Mouse (Mus musculus): ENCODE data around the gene Tmem82. TPM values are rescaled to one million over a fixed set of nuclear protein-coding genes. Genes with fewer than 3 reads are reported as not detected.

Tmem82 gene
- polyA plus RNA-seq, 1 experiment from 2014 or later, result 1.5 TPM

- Histone ChIP-seq H3K27ac (replicated peaks) (no peak overlapping the region), H3K4me1 (peaks cover 42% of the 10 kb centered on the region), H3K9me3 (no peaks in the 10 kb centered on the region), H3K4me3 (no peak overlapping the region), H3K36me3 (replicated peaks) (peaks cover 16% of the 10 kb centered on the region), H3K27me3 (replicated peaks; ENCODE audit: low read depth, poor library complexity, severe bottlenecking) (peaks cover 10% of the 10 kb centered on the region)
- DNase-seq (ENCODE audit: low spot score), result no peak
- 87% methylated on average over 8 of the region's 8 CpGs for WGBS
These were observed 2.9 kb upstream of the Tmem82 start for GRCm38 (mm10) chr4:141621297-141621696.

- Histone ChIP-seq H3K27me3 (replicated peaks; ENCODE audit: low read depth, poor library complexity, severe bottlenecking) (peaks cover 10% of the 10 kb centered on the region), H3K4me3 (no peak overlapping the region), H3K9me3 (no peaks in the 10 kb centered on the region), H3K36me3 (replicated peaks) (no peaks in the 10 kb centered on the region), H3K27ac (replicated peaks) (no peak overlapping the region; the same call in 1 of the 2 replicates), H3K4me1 (peaks cover 40% of the 10 kb centered on the region)
- WGBS, result 86% methylated on average over 9 of the region's 9 CpGs
- DNase-seq (ENCODE audit: low spot score), result no peak
These were observed 958 bp upstream of the Tmem82 start for GRCm38 (mm10) chr4:141619299-141619883.

DNA sequence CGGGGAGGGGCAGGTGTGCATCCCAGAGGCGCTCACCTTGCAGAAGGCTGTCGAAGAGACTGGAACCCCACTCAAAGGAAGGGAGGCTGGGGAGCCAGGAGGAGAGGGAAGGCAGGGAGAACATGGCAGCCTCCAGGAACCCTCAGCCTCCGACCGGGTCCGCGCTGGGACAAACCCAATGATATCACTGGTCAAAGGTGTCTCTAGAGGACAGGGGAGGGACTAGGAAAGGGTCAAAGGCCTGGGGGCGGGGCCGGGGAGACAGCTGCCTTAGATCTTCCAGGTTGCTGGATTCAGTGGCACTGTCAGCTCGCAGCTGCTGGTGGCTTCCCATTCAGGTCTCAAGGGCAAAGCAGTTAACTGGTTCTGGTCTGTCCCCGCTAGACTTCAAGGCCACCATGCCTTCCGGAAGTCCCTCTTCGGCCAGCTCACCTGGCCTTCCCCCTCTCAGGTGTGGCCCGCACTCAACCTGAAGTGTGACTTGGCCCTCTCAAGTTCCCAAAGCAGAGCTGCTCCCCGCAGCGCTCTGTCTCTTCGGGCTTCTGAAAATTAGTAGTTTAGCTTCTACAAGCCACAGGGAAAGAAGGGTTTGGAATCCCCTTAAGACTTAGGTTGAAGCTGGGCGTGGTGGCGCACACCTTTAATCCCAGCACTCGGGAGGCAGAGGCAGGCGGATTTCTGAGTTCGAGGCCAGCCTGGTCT is 419 bp downstream of the Tmem82 start:
- peak; percentile 55 for DNase-seq (ENCODE audit: low spot score)
- H3K4me1 ChIP-seq, result peaks cover 37% of the 10 kb centered on the region
- H3K36me3 ChIP-seq (replicated peaks), result no peaks in the 10 kb centered on the region
- 13% methylated on average over 22 of the region's 22 CpGs for WGBS
- peak overlapping the region; percentile 77 for H3K27ac ChIP-seq (replicated peaks)
- no peaks in the 10 kb centered on the region for H3K9me3 ChIP-seq
- H3K4me3 ChIP-seq, result peak overlapping the region; percentile 54
- peaks cover 10% of the 10 kb centered on the region for H3K27me3 ChIP-seq (replicated peaks; ENCODE audit: low read depth, poor library complexity, severe bottlenecking)

DNA sequence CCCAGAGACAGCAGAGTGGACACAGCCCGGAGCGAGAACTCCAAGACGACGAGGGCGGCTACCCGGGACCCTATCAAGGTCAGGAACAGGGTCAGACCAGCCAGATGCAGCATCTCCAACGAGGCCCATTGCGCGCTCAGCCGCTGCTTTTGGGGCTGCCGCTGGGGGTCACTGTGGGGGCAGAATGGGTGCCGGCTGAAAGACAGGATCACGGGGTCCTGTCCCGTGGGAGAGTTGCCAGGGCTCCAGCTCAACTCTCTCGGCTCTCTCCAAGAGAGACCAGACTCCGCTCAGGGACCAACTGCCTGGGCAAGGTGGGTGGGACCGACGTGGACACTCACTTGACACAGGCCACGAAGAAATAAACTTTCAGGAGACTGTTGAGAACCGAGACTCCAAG is 1.1 kb downstream of the Tmem82 start:
- Histone ChIP-seq H3K4me1 (peaks cover 35% of the 10 kb centered on the region), H3K36me3 (replicated peaks) (no peaks in the 10 kb centered on the region), H3K9me3 (no peaks in the 10 kb centered on the region), H3K4me3 (peak overlapping the region; percentile 54), H3K27ac (replicated peaks) (peak overlapping the region; percentile 77), H3K27me3 (replicated peaks; ENCODE audit: low read depth, poor library complexity, severe bottlenecking) (peaks cover 10% of the 10 kb centered on the region)
- peak; percentile 77 for DNase-seq (ENCODE audit: low spot score)
- WGBS, result 6% methylated on average over 20 of the region's 20 CpGs

DNA sequence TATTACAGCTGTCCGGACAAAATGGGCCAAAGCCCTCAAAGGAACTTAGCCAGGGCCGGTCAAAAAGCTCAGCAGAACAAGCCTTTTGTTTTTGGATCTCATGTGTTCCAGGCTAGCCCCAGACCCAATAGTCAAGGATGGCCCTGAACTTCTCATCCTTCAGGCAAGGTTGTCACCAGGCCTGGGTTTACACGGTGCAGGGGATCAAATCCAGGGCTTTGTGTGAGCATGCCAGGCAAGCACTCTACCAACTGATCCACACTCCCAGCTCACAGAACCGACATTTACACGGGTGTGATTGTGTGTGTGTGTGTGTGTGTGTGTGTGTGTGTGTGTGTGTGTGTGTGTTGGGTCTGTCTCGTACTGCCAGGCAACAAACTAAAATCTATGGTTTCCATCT is 1.6 kb downstream of the Tmem82 start:
- DNase-seq (ENCODE audit: low spot score), result no peak
- 82% methylated on average over 6 of the region's 6 CpGs for whole genome bisulfite sequencing

DNA sequence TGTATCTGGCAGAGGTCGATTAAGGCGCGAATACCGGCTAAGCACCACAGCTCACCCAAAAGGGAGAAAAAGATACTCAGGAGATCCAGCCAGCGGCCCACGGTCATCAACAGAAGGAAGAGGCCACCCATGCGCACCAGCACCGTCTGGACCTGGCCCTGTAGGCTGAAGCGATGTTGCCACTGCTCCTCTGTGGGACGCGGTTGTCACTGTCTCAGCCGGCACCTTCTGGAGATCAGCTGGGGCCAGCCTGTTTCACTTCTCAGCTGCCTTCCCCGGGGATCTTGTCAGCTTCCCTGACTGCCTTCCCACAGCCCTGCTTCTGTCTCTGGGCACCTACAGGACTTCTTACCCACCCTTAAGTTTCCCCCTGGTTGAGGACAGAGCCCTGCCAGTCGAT is 3.5 kb downstream of the Tmem82 start:
- no peak for DNase-seq (ENCODE audit: low spot score)
- no peaks in the 10 kb centered on the region for H3K36me3 ChIP-seq (replicated peaks)
- H3K4me3 ChIP-seq, result no peak overlapping the region
- no peak overlapping the region for H3K27ac ChIP-seq (replicated peaks)
- H3K27me3 ChIP-seq (replicated peaks; ENCODE audit: low read depth, poor library complexity, severe bottlenecking), result peaks cover 10% of the 10 kb centered on the region
- H3K9me3 ChIP-seq, result no peaks in the 10 kb centered on the region
- H3K4me1 ChIP-seq, result peaks cover 32% of the 10 kb centered on the region
- 88% methylated on average over 14 of the region's 14 CpGs for WGBS

More for the DNA sequence above, 1.6 kb downstream of the Tmem82 start:
- no peaks in the 10 kb centered on the region for H3K36me3 ChIP-seq (replicated peaks)
- H3K4me1 ChIP-seq, result peaks cover 32% of the 10 kb centered on the region
- peak overlapping the region; percentile 54; the same call in 1 of the 2 replicates for H3K4me3 ChIP-seq
- peak overlapping the region; percentile 77; the same call in 1 of the 2 replicates for H3K27ac ChIP-seq (replicated peaks)
- H3K9me3 ChIP-seq, result no peaks in the 10 kb centered on the region
- peaks cover 10% of the 10 kb centered on the region for H3K27me3 ChIP-seq (replicated peaks; ENCODE audit: low read depth, poor library complexity, severe bottlenecking)

GRCm38 (mm10) chr4:141609538-141609937 is 8.9 kb downstream of the Tmem82 start:
- no peak for DNase-seq (ENCODE audit: low spot score)
- H3K4me3 ChIP-seq, result no peak overlapping the region
- 86% methylated on average over 6 of the region's 6 CpGs for WGBS
- H3K27me3 ChIP-seq (replicated peaks; ENCODE audit: low read depth, poor library complexity, severe bottlenecking), result no peaks in the 10 kb centered on the region
- H3K4me1 ChIP-seq, result peaks cover 10% of the 10 kb centered on the region
- H3K9me3 ChIP-seq, result no peaks in the 10 kb centered on the region
- no peak overlapping the region for H3K27ac ChIP-seq (replicated peaks)
- no peaks in the 10 kb centered on the region for H3K36me3 ChIP-seq (replicated peaks)

- H3K27me3 ChIP-seq (replicated peaks; ENCODE audit: low read depth, poor library complexity, severe bottlenecking), result peaks cover 10% of the 10 kb centered on the region
- peaks cover 22% of the 10 kb centered on the region for H3K4me1 ChIP-seq
- no peak for DNase-seq (ENCODE audit: low spot score)
- H3K9me3 ChIP-seq, result no peaks in the 10 kb centered on the region
- WGBS, result 83% methylated on average over 11 of the region's 11 CpGs
- no peak within 1 kb of the TSS for H3K27ac ChIP-seq (replicated peaks)
- H3K36me3 ChIP-seq (replicated peaks), result no peaks in the 10 kb centered on the region
- H3K4me3 ChIP-seq, result no peak within 1 kb of the TSS
These were observed 12.6 kb downstream of the Tmem82 start, which contains the start of gene Fblim1 for GRCm38 (mm10) chr4:141605861-141606260. Gene Fblim1 (minus strand): TSS chr4:141606096.

DNA sequence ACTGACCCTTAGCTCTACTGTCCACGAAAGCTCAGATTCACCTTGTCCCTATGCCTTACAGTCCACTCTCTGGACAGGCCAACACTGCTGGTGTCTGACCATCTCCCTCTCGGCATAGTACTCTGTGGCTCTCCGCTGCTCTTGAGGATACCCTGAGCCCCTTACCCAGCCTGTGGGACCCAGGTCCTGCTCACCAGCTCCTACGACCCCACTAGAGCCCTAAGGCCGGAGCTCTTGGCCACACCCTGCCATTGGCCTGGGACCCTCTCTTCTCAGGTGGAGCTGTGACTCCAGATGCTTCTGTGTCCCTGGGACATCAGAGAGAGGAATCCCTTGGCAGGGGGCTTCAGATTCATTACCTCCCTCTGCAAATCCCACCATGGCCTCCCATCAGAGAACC is 13.0 kb downstream of the Tmem82 start:
- no peak for DNase-seq (ENCODE audit: low spot score)
- H3K4me1 ChIP-seq, result peaks cover 26% of the 10 kb centered on the region
- H3K27me3 ChIP-seq (replicated peaks; ENCODE audit: low read depth, poor library complexity, severe bottlenecking), result peaks cover 14% of the 10 kb centered on the region
- no peak overlapping the region for H3K4me3 ChIP-seq
- no peaks in the 10 kb centered on the region for H3K9me3 ChIP-seq
- no peaks in the 10 kb centered on the region for H3K36me3 ChIP-seq (replicated peaks)
- no peak overlapping the region for H3K27ac ChIP-seq (replicated peaks)
- 94% methylated on average over 5 of the region's 5 CpGs for WGBS

- H3K4me1 ChIP-seq, result peaks cover 35% of the 10 kb centered on the region
- peaks cover 23% of the 10 kb centered on the region for H3K27me3 ChIP-seq (replicated peaks; ENCODE audit: low read depth, poor library complexity, severe bottlenecking)
- no peaks in the 10 kb centered on the region for H3K9me3 ChIP-seq
- H3K36me3 ChIP-seq (replicated peaks), result no peaks in the 10 kb centered on the region
- no peak for DNase-seq (ENCODE audit: low spot score)
- WGBS, result 75% methylated on average over 8 of the region's 8 CpGs
- H3K4me3 ChIP-seq, result no peak overlapping the region
- 0 out of 2 replicates have a peak overlapping the region, but pooled peaks have one; percentile 48 for H3K27ac ChIP-seq (replicated peaks)
These were observed 13.9 kb downstream of the Tmem82 start for GRCm38 (mm10) chr4:141604493-141604892.

DNA sequence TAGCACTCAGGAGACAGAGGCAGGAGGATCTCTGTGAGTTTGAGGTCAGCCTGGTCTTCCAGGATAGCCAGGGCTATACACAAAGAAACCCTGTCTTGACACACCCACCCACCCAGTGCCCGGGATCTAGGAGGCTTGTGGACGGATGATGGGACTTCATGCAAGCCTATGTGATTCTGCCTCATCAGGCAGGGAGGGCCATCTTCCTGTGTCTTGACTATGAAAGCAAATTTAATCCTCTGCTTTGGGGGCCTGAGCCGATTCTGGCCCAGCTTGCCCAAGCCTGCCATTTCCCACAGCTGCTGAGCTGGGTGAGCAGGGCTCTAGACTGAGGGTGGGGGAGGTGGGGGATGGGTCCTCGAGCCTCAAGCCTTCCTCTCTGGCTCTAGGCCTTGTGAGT is 14.5 kb downstream of the Tmem82 start:
- no peak for DNase-seq (ENCODE audit: low spot score)
- Histone ChIP-seq H3K4me3 (no peak overlapping the region), H3K9me3 (no peaks in the 10 kb centered on the region), H3K4me1 (peaks cover 41% of the 10 kb centered on the region), H3K27ac (replicated peaks) (peak overlapping the region; percentile 48; the same call in 1 of the 2 replicates), H3K27me3 (replicated peaks; ENCODE audit: low read depth, poor library complexity, severe bottlenecking) (peaks cover 28% of the 10 kb centered on the region), H3K36me3 (replicated peaks) (no peaks in the 10 kb centered on the region)
- 70% methylated on average over 4 of the region's 4 CpGs for WGBS

GRCm38 (mm10) chr4:141602523-141603223 is 15.8 kb downstream of the Tmem82 start:
- Histone ChIP-seq H3K36me3 (replicated peaks) (no peaks in the 10 kb centered on the region), H3K4me1 (peaks cover 54% of the 10 kb centered on the region), H3K27me3 (replicated peaks; ENCODE audit: low read depth, poor library complexity, severe bottlenecking) (peaks cover 28% of the 10 kb centered on the region), H3K9me3 (no peaks in the 10 kb centered on the region), H3K27ac (replicated peaks) (no peak overlapping the region), H3K4me3 (no peak overlapping the region)
- DNase-seq (ENCODE audit: low spot score), result no peak
- 74% methylated on average over 11 of the region's 11 CpGs for WGBS

All from embryonic facial prominence, embryonic 10.5 days (tissue).